Mouse (Mus musculus) ES-Bruce4 (cell line): ENCODE measurements at regions not wholly inside any gene's neighbourhood (a gene's known extent, or its start where the extent isn't known, plus 50 kb on each side); places are given as distances from the start of the nearest gene placed in this dataset.

Source experiments
- CTCF ChIP-seq: IDR thresholded peaks from one replicate; pipeline ENCODE4 v1.8.1; 2011; ENCODE audit warnings: low read depth, low read length
- EP300 ChIP-seq: IDR thresholded peaks from 2 replicates; pipeline ENCODE4 v1.6.1; 2011; ENCODE audit warnings: low read depth, low read length; ENCODE audit not compliant: insufficient read depth

GRCm38 (mm10) chr9:61186541-61187420 lies 185.4 kb upstream of the Tle3 start:
- TF ChIP-seq EP300, result no peak
- TF ChIP-seq CTCF, result no peak
